Mouse (Mus musculus) erythroblast, embryonic 14.5 days (primary cell): Measurements from ENCODE around the gene Dusp19.

Experiments
- GATA1 ChIP-seq: IDR thresholded peaks from 2 replicates; pipeline ENCODE4 v1.6.1; 2012; ENCODE audit warnings: low read length, inconsistent platforms, mixed read lengths
- TAL1 ChIP-seq: IDR thresholded peaks from 3 replicates; pipeline ENCODE4 v1.6.1; 2012; ENCODE audit warnings: low read length, inconsistent platforms, mixed read lengths

- TF ChIP-seq GATA1 (no peak), TAL1 (no peak)
Observed at GRCm38 (mm10) chr2:80667396-80667964, 50.6 kb downstream of the Dusp19 start.
